Mouse (Mus musculus): ENCODE data around the gene Zfpm1. TPM values are rescaled to one million over a fixed set of nuclear protein-coding genes. Genes with fewer than 3 reads are reported as not detected.

Gene Zfpm1
- polyA plus RNA-seq, 1 experiment: 32.0 TPM

DNA sequence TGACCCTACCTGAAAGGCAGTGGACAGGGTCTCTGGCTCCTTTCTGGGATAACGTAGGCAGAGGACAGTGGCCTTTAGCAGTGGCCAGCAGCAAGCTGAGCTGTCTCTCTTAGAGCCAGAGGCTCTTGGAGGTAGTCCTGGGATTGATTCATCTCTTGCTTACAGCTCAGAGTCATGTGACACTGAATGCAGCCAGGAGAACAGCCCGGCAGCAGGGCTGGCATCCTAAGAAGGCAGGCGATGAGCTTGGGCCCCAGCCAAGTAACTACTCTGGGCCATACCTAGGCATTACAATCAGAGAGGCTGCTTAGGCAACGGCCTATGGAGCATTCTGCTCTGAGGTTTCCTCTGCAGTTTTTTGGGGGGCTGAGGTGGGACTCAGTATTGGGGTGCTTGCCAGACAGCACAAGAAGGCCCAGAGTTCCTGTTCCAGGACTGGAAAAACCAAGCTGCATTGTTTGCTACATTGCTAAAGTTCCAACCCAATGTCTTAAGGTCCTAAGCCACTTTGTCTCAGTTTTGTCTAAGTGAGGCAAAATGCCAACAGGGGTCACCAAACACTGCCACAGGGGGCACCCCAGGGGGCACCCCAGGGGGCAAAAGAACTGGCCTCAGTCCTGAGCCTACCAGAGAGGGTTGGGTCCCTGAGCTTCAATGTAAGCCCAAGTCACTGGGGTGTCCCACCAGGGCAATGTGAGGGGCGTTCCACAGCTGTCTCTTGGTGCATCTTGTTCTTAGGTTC lies 66.0 kb downstream of the Zfpm1 start:
- no peak for DNase-seq
- peaks cover 4% of the 10 kb centered on the region; the same call in 1 of the 2 replicates for H3K4me1 ChIP-seq (ENCODE audit: control insufficient read depth, insufficient read depth, low read length)
- WGBS: 58% methylated on average over 5 of the region's 5 CpGs
- H3K4me3 ChIP-seq (replicated peaks; ENCODE audit: extremely low read depth, low read depth, low read length): no peak overlapping the region
- TF ChIP-seq POLR2A (IDR thresholded peaks at IDR 0.05; ENCODE audit: borderline replicate concordance, extremely low read depth, low read depth, low read length) (no peak), CTCF (IDR thresholded peaks at IDR 0.05; ENCODE audit: insufficient read depth, low read length) (no peak)

DNA sequence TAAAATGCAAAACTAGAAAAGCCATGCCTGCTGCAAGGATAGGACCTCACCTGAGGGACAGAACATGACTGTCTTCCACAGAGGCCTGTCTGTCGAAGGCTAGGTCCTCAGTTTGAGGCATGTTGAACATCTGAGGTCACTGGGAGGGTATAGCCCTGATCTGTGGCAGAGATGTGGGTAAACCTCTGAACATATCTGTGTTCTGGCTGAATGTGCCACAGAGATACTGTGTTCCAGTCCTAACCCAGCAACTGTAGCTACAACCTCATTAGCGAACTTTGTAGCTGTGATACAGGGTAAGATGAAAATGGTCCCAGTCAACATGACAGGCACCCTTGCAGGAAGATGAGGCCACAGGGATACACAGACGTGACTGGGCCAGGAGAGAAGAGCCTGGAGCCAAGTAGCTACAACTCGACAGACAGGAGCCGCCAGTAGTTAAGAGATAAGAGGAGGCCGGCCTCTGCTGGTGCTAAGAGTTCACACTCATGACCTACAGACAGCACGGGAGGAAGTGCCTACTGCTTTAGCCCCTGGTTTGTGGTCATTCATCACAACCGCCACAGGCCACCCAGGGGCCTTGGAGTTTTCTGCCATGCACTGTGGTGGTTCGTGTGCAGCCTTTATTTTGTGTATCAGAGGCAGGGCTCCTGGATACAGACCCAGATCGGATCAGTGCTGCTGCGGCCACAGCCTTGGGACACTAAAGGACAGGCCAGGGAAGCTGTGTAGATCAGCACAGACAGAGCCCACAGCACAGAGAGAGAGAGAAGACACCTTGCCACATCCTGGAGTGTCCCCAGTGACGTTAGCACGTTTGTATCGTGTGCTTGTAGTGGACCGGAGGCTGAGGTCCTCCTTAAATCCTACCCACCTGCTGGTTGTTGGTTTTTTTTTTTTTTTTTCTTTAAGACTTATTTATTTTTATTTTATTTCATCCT lies 67.7 kb downstream of the Zfpm1 start:
- no peak for DNase-seq
- Histone ChIP-seq H3K4me1 (ENCODE audit: control insufficient read depth, insufficient read depth, low read length) (no peaks in the 10 kb centered on the region), H3K4me3 (replicated peaks; ENCODE audit: extremely low read depth, low read depth, low read length) (no peak overlapping the region)
- WGBS: 49% methylated on average over 15 of the region's 15 CpGs
- no peak for TF ChIP-seq CTCF (IDR thresholded peaks at IDR 0.05; ENCODE audit: insufficient read depth, low read length)
- TF ChIP-seq POLR2A (IDR thresholded peaks at IDR 0.05; ENCODE audit: borderline replicate concordance, extremely low read depth, low read depth, low read length): no peak

DNA sequence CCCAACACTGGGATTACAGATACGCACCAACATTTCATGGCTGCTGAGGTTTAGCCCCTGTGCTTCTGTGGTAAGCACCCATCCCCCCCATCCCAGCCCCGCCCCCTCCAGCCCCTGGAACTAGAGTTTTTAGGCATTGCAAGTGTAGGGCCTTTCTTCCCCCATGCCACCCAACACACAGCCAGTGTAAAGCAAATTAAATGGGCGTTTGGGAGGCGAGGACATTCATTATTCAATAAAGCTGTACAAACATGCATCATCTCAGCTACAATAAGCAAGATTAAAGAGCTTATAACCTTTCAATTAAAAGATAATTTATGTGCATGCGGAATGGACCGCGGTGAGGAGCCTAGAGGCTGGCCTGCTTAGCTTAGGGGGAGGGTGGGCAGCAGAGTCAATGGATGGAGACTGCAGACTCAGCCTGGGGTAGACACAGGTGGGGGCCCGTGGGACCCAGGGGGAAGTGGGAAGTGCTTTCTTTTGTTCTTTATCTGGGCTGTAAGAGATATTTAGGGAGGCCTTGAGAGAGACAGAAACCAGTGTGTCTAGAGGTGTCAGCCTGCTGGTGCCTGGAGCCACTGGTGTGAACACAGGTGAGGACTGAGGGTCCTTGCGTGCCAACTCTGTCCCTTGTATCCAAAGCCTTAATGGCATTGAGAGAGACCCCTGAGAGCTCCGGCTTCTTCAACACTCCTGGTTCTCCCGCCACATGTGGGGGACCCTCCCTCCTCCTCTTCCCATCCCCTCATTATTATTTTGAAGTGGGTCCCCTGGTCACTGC lies 68.6 kb downstream of the Zfpm1 start:
- no peak for DNase-seq
- H3K4me3 ChIP-seq (replicated peaks; ENCODE audit: extremely low read depth, low read depth, low read length): no peak overlapping the region
- no peak for TF ChIP-seq CTCF (IDR thresholded peaks at IDR 0.05; ENCODE audit: insufficient read depth, low read length)
- no peaks in the 10 kb centered on the region for H3K4me1 ChIP-seq (ENCODE audit: control insufficient read depth, insufficient read depth, low read length)
- 56% methylated on average over 11 of the region's 11 CpGs for WGBS

DNA sequence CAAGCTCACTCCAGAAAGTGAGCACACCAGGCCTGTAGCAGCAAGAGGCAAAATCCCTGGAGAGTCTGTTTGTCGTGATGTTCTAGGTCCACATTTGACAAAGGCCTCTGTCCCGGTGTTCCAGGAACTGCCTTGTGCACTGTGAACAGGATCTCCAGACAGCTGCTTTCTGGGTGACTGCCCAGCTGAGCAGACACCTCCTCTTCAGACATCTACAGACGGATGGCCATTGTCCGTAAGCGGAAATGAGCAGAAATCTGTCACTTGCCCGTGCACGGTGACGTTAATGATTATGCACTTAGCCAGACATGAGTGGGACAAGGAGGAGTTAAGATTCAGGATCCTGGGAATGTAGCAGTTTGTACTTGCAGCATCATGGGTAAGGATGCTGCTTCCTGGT lies 72.2 kb downstream of the Zfpm1 start:
- no peak for DNase-seq
- H3K4me1 ChIP-seq (ENCODE audit: control insufficient read depth, insufficient read depth, low read length): no peaks in the 10 kb centered on the region; the same call in 1 of the 2 replicates
- H3K4me3 ChIP-seq (replicated peaks; ENCODE audit: extremely low read depth, low read depth, low read length): no peak overlapping the region
- 61% methylated on average over 8 of the region's 8 CpGs for WGBS
- no peak for TF ChIP-seq CTCF (IDR thresholded peaks at IDR 0.05; ENCODE audit: insufficient read depth, low read length)
- TF ChIP-seq POLR2A (IDR thresholded peaks at IDR 0.05; ENCODE audit: borderline replicate concordance, extremely low read depth, low read depth, low read length): no peak

DNA sequence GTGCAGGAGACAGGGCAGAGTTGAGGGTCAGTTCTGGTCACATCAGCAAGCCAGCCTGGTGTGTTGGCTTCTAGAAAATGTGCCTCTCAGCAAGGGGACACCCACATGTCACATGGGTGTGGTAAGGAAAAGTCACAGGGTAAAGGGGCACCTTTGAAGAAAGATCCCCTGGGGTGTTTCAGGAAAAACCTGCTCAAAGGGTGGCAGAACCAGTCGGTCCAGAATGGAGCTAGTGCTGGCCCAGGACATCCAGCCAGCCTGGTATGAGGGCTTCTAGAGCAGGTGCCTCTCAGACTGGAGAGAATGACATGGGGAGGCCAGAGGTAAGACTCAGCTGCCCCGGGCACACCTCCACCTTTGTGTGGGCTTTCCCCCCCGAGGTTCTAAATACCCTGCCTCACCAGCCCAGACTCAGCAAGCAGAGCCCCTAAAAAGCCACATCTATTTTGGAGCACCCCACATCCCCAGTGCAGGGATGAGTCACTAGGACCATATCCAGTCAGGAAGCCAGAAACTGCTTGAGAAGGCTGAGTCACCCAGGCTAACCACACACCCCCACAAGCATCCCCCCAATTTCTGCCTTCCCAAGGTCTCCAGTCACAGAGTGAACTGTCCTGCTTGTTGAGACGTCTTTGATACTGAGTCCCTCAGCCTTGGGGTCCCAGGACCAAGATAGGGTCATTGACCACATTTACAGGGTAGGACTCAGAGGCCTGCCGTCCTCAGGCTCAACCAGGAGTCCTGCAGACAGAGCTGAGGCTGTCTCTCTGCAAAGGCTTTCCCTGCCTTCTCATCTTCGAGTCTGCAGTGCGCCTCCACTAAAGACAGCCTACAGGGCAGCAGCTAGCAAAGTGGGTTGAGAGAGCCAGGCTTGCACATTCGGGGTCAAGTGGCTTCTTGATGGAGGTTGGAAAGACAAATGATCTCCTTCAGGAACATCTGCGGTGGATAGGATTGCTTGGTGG lies 74.0 kb downstream of the Zfpm1 start:
- TF ChIP-seq CTCF (IDR thresholded peaks at IDR 0.05; ENCODE audit: insufficient read depth, low read length) (no peak), POLR2A (IDR thresholded peaks at IDR 0.05; ENCODE audit: borderline replicate concordance, extremely low read depth, low read depth, low read length) (no peak)
- DNase-seq: no peak
- WGBS: 58% methylated on average over 9 of the region's 9 CpGs
- Histone ChIP-seq H3K4me3 (replicated peaks; ENCODE audit: extremely low read depth, low read depth, low read length) (no peak overlapping the region), H3K4me1 (ENCODE audit: control insufficient read depth, insufficient read depth, low read length) (no peaks in the 10 kb centered on the region; the same call in 1 of the 2 replicates)

DNA sequence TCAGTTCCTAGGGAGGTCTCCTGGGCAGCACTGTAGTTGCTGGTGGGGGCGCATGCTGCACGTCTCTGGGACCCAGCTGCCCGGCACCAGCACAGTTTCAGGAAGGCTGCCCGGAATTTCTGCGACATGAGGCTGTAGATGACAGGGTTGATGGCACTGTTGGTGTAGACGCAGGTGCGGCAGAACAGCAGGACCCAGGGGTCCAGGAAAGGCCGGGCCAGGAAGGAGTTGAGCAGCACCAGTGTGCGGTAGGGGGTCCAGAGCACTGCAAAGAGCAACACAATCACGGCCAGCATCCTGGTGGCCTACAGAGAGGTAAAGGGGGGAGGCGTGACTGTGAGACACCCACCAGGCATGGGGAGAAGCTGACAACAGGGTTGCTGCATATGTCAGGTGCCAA lies 75.3 kb downstream of the Zfpm1 start:
- no peak for DNase-seq
- no peak overlapping the region for H3K4me3 ChIP-seq (replicated peaks; ENCODE audit: extremely low read depth, low read depth, low read length)
- WGBS: 72% methylated on average over 11 of the region's 11 CpGs
- no peaks in the 10 kb centered on the region; the same call in 1 of the 2 replicates for H3K4me1 ChIP-seq (ENCODE audit: control insufficient read depth, insufficient read depth, low read length)
- TF ChIP-seq POLR2A (IDR thresholded peaks at IDR 0.05; ENCODE audit: borderline replicate concordance, extremely low read depth, low read depth, low read length): no peak
- TF ChIP-seq CTCF (IDR thresholded peaks at IDR 0.05; ENCODE audit: insufficient read depth, low read length): no peak

DNA sequence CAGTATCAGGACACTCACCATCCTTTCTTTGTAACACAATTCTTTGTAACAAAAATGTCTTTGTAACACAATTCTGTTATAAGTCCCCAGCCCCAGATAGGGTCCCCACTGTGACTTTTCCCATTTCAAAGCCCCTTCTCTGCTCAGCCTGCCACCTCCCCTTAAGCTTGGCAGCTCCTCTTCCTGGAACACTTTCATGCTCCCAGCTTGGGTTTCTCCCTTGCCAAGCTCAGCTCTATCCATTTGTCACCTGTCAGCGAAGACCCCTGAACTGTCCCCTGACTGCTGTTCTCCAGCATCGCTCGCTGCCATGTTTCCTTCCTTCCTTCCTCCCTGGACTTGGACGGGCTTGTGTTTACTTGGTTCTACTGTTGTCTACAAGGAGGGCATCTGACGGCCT lies 75.7 kb downstream of the Zfpm1 start:
- TF ChIP-seq CTCF (IDR thresholded peaks at IDR 0.05; ENCODE audit: insufficient read depth, low read length): no peak
- 47% methylated on average over 5 of the region's 5 CpGs for WGBS
- Histone ChIP-seq H3K4me1 (ENCODE audit: control insufficient read depth, insufficient read depth, low read length) (no peaks in the 10 kb centered on the region; the same call in 1 of the 2 replicates), H3K4me3 (replicated peaks; ENCODE audit: extremely low read depth, low read depth, low read length) (no peak overlapping the region)
- no peak for DNase-seq

DNA sequence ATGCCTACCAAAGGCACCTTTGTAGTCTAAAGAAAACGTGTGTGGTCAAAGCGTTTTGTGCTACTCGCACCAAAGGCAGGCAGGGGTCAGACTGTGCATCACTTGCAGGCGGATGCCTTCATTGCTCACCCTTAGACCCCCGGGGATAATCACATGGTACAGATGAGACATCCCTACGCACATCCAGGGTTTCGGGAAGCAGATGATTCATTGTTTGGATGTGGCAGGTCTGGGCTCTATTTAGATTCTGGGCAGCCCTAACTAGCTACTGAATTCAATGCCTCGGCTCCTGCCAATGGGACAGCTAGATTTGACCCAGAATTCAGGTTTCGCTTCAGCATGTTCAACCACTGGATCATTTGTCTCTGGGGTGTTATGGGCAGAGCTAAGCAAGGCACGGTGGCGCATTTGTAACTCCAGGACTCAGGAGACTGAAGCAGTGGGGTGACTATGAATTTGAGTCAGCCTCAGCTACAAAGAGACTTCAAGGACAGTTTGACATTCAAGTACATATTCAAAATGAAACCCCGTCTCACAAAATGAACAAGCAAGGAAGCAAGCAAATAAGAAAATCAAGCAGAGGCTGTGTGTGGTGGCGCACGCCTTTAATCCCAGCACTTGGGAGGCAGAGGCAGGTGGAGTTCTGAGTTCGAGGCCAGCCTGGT lies 77.3 kb downstream of the Zfpm1 start:
- Histone ChIP-seq H3K4me3 (replicated peaks; ENCODE audit: extremely low read depth, low read depth, low read length) (no peak overlapping the region), H3K4me1 (ENCODE audit: control insufficient read depth, insufficient read depth, low read length) (no peaks in the 10 kb centered on the region; the same call in 1 of the 2 replicates)
- WGBS: 72% methylated on average over 15 of the region's 15 CpGs
- no peak for TF ChIP-seq CTCF (IDR thresholded peaks at IDR 0.05; ENCODE audit: insufficient read depth, low read length)
- TF ChIP-seq POLR2A (IDR thresholded peaks at IDR 0.05; ENCODE audit: borderline replicate concordance, extremely low read depth, low read depth, low read length): no peak
- DNase-seq: no peak

All from lung, adult 2 months (tissue).